Mouse (Mus musculus) heart, postnatal 0 days (tissue): ENCODE measurements around the gene Atf2. TPM values are rescaled to one million over a fixed set of nuclear protein-coding genes. Genes with fewer than 3 reads are reported as not detected.
A peak's percentile ranks its signal among the peaks of the same experiment; 100 is the strongest.

ENCODE experiments used
- ATAC-seq: fragments of 200-750 bp; cut with Nextera tagmentation; 2 replicates; pipeline ENCODE4 v1.8.0; 2017; ENCODE audit warnings: low read depth, moderate number of reproducible peaks, moderate library complexity; ENCODE audit not compliant: insufficient read depth
- DNase-seq: peaks from one replicate; pipeline ENCODE4 v3.0.0-alpha.2; 2016; ENCODE audit warnings: low spot score
- H3K27ac ChIP-seq: fragments of 300-500 bp; sonication (generic); 2 replicates; pipeline ENCODE4 v1.5.1; 2014; ENCODE audit warnings: low read depth, mild to moderate bottlenecking
- H3K27me3 ChIP-seq: fragments of 300-500 bp; sonication (generic); 2 replicates; pipeline ENCODE4 v1.6.1; 2014; ENCODE audit warnings: low read length, mixed read lengths; ENCODE audit not compliant: control insufficient read depth, insufficient read depth
- H3K36me3 ChIP-seq: fragments of 300-500 bp; sonication (generic); replicated peaks from 2 replicates; pipeline ENCODE4 v1.6.1; 2014; ENCODE audit warnings: low read length, mixed read lengths; ENCODE audit not compliant: control insufficient read depth, insufficient read depth
- H3K4me1 ChIP-seq: fragments of 300-500 bp; sonication (generic); 2 replicates; pipeline ENCODE4 v1.6.1; 2014; ENCODE audit warnings: antibody characterized with exemption; ENCODE audit not compliant: control insufficient read depth, insufficient read depth
- H3K4me2 ChIP-seq: fragments of 300-500 bp; sonication (generic); 2 replicates; pipeline ENCODE4 v1.6.1; 2014; ENCODE audit warnings: low read depth, mild to moderate bottlenecking, low read length, moderate library complexity
- H3K4me3 ChIP-seq: fragments of 300-500 bp; sonication (generic); 2 replicates; pipeline ENCODE4 v1.5.1; 2014; ENCODE audit warnings: low read depth, low read length
- H3K9ac ChIP-seq: fragments of 300-500 bp; sonication (generic); replicated peaks from 2 replicates; pipeline ENCODE4 v1.6.1; 2014; ENCODE audit warnings: low read depth, low read length, mixed read lengths
- H3K9me3 ChIP-seq: fragments of 300-500 bp; sonication (generic); replicated peaks from 2 replicates; pipeline ENCODE4 v1.6.1; 2016; ENCODE audit warnings: low read length; ENCODE audit not compliant: control insufficient read depth
- CTCF ChIP-seq: IDR thresholded peaks from 2 replicates; pipeline ENCODE4 v1.5.1; 2016; ENCODE audit warnings: antibody characterized with exemption, control low read depth, low read depth
- EP300 ChIP-seq: IDR thresholded peaks from 2 replicates; pipeline ENCODE4 v1.6.1; 2016; ENCODE audit warnings: antibody characterized with exemption, low read depth
- WGBS: fragments of 180-500 bp; shearing (Covaris S2); extraction: QIAGEN DNeasy Blood & Tissue Kit; methylation state at CpG from one replicate; pipeline ENCODE4 v1.1.7; 2014; 5-methylcytosine and 5-hydroxymethylcytosine counted together
- polyA plus RNA-seq: library from polyadenylated mRNA; unstranded; fragments of >200 nt; fragmentation: Nextera tagmentation; extraction: Ambion mirVana; gene quantifications from 2 replicates; pipeline ENCODE4 v1.2.1, GENCODE M21; 2015
- total RNA-seq: library from RNA; depleted of rRNA; stranded (reverse); fragments of >200 nt; gene quantifications from 2 replicates; pipeline ENCODE4 v1.2.3, GENCODE M21; 2014; ENCODE audit warnings: low replicate concordance

Gene Atf2
- total and polyA plus RNA-seq, 2 experiments from 2014 or later, result 21.7 to 27.1 TPM

DNA sequence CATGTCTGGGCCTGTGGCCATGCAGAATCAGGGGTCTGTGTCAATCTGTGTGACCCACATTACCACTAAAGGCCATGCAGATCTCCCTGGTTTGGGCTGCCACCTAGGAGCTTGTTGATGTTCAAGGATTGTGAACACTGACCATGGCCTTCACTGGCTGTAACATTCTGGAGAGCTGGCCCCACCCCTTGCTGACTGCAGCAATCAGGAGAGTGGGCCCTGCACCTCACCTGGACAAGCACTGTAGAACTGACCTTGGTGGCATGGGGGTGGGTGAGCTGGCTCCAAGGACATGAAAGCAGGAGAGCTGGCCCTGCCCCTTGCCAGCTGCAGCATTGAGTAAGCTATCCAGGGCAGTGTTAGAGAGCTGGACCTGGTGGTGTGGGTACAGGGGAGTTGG is 35.3 kb upstream of the Atf2 start:
- TF ChIP-seq EP300 (no peak), CTCF (no peak)
- no peak overlapping the region for H3K9ac ChIP-seq
- no peak overlapping the region for H3K4me3 ChIP-seq
- no peak overlapping the region for H3K4me2 ChIP-seq
- H3K27me3 ChIP-seq, result no peaks in the 10 kb centered on the region
- ATAC-seq (no peak), DNase-seq (no peak)
- H3K4me1 ChIP-seq, result no peaks in the 10 kb centered on the region
- H3K36me3 ChIP-seq, result no peaks in the 10 kb centered on the region
- H3K9me3 ChIP-seq, result no peaks in the 10 kb centered on the region
- H3K27ac ChIP-seq, result no peak overlapping the region

DNA sequence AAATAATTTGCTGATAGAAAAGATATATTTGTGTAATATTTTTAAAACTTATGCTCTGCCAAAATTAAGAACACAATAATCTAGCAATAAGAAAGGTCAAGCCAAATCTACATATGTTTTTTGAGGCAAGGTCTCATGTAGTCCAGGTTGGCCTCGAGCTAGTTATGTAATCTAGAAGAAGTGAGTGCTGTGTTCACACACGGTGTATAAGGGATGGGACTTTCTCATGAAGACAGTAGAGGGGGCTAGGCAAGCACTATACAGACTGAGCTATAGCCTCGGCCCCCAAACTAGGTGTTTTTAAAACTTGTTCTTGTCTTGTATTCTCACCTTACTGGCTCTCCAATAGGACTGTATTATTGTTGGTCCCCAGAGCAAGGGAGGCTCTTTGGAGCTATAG is 33.1 kb upstream of the Atf2 start:
- Histone ChIP-seq H3K9me3 (no peaks in the 10 kb centered on the region), H3K4me1 (no peaks in the 10 kb centered on the region), H3K36me3 (no peaks in the 10 kb centered on the region), H3K9ac (no peak overlapping the region), H3K27me3 (no peaks in the 10 kb centered on the region), H3K27ac (no peak overlapping the region), H3K4me3 (no peak overlapping the region), H3K4me2 (no peak overlapping the region)
- WGBS, result 65% methylated on average over 3 of the region's 3 CpGs
- DNase-seq, result no peak
- no peak for TF ChIP-seq EP300
- TF ChIP-seq CTCF, result no peak
- ATAC-seq, result no peak

DNA sequence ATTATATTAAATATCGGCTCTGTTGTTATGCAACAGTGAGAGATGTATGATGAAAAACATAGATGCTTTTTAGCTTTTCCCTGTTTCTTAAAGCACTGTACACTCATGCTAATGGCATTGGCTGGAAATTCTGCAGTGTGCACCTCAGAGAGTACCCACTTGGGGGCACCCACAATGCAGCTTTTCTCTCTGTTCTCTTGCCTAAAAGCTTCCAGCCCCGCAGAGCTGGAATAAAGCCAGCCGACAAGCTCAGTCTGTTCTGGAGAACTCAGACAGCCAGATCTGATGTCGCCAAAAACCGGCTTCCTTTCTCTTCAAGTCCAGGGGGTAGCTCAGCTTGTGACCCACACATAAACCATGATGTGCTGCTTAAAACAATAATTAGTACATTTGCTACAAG is 32.6 kb upstream of the Atf2 start:
- no peak overlapping the region for H3K9ac ChIP-seq
- H3K27ac ChIP-seq, result no peak overlapping the region
- H3K4me3 ChIP-seq, result no peak overlapping the region
- peak; percentile 51; the same call in 1 of the 2 replicates for ATAC-seq
- no peaks in the 10 kb centered on the region for H3K36me3 ChIP-seq
- DNase-seq, result peak; percentile 55
- TF ChIP-seq CTCF (peak; percentile 58), EP300 (no peak)
- no peaks in the 10 kb centered on the region for H3K9me3 ChIP-seq
- no peak overlapping the region for H3K4me2 ChIP-seq
- H3K4me1 ChIP-seq, result no peaks in the 10 kb centered on the region
- WGBS, result 14% methylated on average over 5 of the region's 5 CpGs
- H3K27me3 ChIP-seq, result no peaks in the 10 kb centered on the region

DNA sequence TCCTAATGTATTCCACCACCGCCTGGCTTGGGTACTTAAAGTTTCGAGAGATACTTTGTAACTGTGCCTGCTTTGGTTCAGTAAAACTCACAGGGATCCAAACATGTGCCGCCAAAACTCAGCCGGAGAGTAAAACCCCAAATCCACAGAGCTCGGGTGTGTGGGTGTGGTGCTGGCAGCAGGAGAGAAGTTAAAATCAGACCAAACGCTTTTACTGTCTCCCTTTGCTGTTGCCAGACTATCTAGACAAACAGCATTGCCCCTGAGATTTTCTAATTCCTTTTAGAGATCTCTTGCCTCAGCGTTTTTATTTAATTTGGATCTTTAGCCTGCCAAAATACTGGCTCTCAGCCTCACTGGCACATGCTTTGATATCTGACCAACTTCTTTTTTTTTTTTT is 27.2 kb upstream of the Atf2 start:
- ATAC-seq (no peak), DNase-seq (no peak)
- Histone ChIP-seq H3K4me1 (no peaks in the 10 kb centered on the region), H3K27ac (no peak overlapping the region), H3K4me3 (no peak overlapping the region), H3K27me3 (no peaks in the 10 kb centered on the region), H3K9ac (no peak overlapping the region), H3K4me2 (no peak overlapping the region), H3K36me3 (no peaks in the 10 kb centered on the region), H3K9me3 (no peaks in the 10 kb centered on the region)
- WGBS, result 62% methylated on average over 7 of the region's 7 CpGs
- TF ChIP-seq CTCF (no peak), EP300 (no peak)

DNA sequence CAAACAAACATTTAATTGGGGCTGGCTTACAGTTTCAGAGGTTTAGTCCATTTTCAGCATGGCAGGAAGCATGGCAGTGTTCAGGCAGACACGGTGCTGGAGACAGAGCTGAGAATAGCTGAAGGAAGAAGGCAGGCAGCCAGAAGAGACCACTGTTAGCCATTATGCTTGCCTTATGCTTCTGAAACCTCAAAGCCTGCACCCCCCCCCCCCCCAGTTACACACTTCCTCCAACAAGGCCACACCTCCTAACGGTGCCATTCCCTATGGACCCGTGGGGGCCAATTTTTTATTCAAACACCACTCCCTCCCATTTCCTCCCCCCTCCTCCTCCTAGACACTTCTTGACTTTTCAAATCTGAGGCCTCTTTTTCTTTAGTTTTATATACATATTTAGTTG is 19.8 kb upstream of the Atf2 start:
- Histone ChIP-seq H3K4me1 (no peaks in the 10 kb centered on the region; the same call in 1 of the 2 replicates), H3K27me3 (no peaks in the 10 kb centered on the region), H3K4me3 (no peak overlapping the region), H3K36me3 (peaks cover 19% of the 10 kb centered on the region), H3K4me2 (no peak overlapping the region), H3K9ac (no peak overlapping the region), H3K27ac (peak overlapping the region; percentile 100; the same call in 1 of the 2 replicates), H3K9me3 (no peaks in the 10 kb centered on the region)
- no peak for ATAC-seq
- DNase-seq, result no peak
- TF ChIP-seq CTCF (no peak), EP300 (no peak)
- 55% methylated on average over 3 of the region's 3 CpGs for WGBS

DNA sequence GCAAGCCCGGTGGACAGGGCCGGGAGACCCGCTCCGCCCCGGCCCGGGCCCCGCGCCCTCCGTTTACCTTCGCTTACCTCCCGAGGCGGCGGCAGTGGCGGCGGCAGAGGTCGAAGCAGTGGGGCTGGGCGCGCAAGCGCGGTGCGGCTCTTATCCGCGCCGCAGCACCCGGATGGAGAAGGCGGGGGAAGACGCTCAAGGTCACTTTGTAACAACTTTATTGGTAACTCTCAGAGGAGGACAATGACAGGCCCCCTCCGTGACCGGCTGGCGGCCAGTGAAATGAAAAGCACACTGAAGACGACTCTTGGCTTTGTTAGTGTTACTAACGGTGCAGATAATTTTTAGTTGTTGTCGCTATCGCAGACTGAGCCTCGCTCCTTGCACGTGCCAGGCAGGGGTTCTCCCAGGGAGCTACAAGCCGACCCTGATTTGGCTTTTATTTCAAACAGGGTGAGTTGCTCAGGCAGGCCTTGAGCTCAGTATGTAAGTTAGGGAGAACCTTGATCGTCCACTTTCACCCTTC is 18.8 kb upstream of the Atf2 start, which contains the start of gene Atp5g3:
TSS of gene Atp5g3 (minus strand) at position 152 of the 526 bp plus-strand sequence.
- H3K9ac ChIP-seq, result peak within 1 kb of the TSS; percentile 100
- H3K4me1 ChIP-seq, result no peaks in the 10 kb centered on the region; the same call in 1 of the 2 replicates
- no peaks in the 10 kb centered on the region for H3K27me3 ChIP-seq
- H3K4me2 ChIP-seq, result peak within 1 kb of the TSS; percentile 67
- DNase-seq, result peak; percentile 95
- no peak for TF ChIP-seq CTCF
- TF ChIP-seq EP300, result peak; percentile 74
- peak; percentile 92 for ATAC-seq
- H3K4me3 ChIP-seq, result peak within 1 kb of the TSS; percentile 97
- under 1% methylated on average over 38 of the region's 38 CpGs for WGBS
- no peaks in the 10 kb centered on the region for H3K9me3 ChIP-seq
- H3K36me3 ChIP-seq, result peaks cover 28% of the 10 kb centered on the region
- peak within 1 kb of the TSS; percentile 100 for H3K27ac ChIP-seq
